Mouse (Mus musculus) gastrocnemius, postnatal 4 days (tissue): ENCODE data around the gene Eif3l. TPM values are rescaled to one million over a fixed set of nuclear protein-coding genes. Genes with fewer than 3 reads are reported as not detected.
"Not testable (repeated sequence)": the region's sequence is repeated elsewhere in the genome, so short reads cannot be mapped to it uniquely, and the experiment has no call there.

Experiments
- DNase-seq, 2 experiments: peaks; one replicate each; pipeline ENCODE4 v3.0.0; 2021 to 2022; ENCODE audit warnings: low spot score in 2 of 2, mixed read lengths in 2 of 2
- long read RNA-seq, 2 experiments: library from polyadenylated mRNA; stranded (forward); transcript quantifications; one replicate each; pipeline ENCODE4 v2.0.0; 2021
- total RNA-seq, 2 experiments: library from RNA; stranded (reverse); gene quantifications; 2 replicates each; pipeline ENCODE4 v1.2.3; 2021

The Eif3l gene
- total RNA-seq = 100 to 1,000 TPM; 106 to 111 TPM
- long read RNA-seq, experiment 1, transcript Eif3l-201 (13 exons, 1,942 nt) = major isoform, 224 of 254 reads
- long read RNA-seq, experiment 1, partial matches to known transcripts = 16 of 254 reads
- long read RNA-seq, experiment 1, other reads (novel, unspliced or antisense) = 14 of 254 reads
- long read RNA-seq, experiment 2, transcript Eif3l-201 (13 exons, 1,942 nt) = major isoform, 209 of 243 reads
- long read RNA-seq, experiment 2, partial matches to known transcripts = 17 of 243 reads
- long read RNA-seq, experiment 2, other reads (novel, unspliced or antisense) = 16 of 243 reads

DNA sequence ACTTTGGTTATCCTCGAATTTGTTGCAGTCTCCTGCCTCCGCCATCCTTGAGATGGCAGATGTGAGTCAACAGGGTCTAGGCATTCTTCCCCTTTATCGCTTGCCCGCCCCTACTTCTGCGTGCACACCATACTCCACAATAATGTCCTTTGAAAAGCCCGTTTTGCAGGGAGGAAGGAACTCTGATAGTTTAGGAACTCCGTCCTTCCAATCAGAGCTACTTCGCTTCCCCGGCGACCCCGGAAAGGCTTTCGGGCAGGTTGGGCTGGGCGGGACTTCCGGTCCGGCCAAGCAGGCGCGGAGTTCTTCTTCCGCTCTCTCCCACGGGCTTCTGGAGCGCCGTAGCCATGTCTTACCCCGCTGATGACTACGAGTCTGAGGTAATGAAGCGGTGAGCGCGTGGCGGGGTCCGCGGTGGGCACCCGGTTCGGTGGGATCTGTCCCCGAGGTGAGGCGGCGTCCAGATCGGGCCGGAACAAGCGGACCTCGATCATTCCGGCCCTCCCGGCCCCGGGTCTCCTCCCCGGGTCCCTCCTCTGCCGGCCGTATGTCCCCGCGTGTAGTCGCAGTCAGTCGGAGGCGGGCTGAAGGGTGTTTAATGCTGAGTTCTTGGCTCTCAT, at the start of gene Eif3l:
TSS of gene Eif3l (plus strand) at position 267 of the 620 bp plus-strand sequence.
- DNase-seq = peak; percentile 79 to 89

- no peak for DNase-seq
These were observed 49.2 kb upstream of the Eif3l start for GRCm38 (mm10) chr15:79025687-79026308.

- no peak for DNase-seq
These were observed 48.3 kb upstream of the Eif3l start for GRCm38 (mm10) chr15:79026511-79027290.

- DNase-seq = peak in 1 of 2 experiments; percentile 54
These were observed 47.4 kb upstream of the Eif3l start for GRCm38 (mm10) chr15:79027291-79028205.

- peak; percentile 96 to 97 for DNase-seq
These were observed 46.7 kb upstream of the Eif3l start, which contains the start of gene H1f0 for GRCm38 (mm10) chr15:79028237-79028738. Gene H1f0 (plus strand): TSS chr15:79028450.

GRCm38 (mm10) chr15:79028823-79029484, 46.0 kb upstream of the Eif3l start:
- no peak for DNase-seq

DNA sequence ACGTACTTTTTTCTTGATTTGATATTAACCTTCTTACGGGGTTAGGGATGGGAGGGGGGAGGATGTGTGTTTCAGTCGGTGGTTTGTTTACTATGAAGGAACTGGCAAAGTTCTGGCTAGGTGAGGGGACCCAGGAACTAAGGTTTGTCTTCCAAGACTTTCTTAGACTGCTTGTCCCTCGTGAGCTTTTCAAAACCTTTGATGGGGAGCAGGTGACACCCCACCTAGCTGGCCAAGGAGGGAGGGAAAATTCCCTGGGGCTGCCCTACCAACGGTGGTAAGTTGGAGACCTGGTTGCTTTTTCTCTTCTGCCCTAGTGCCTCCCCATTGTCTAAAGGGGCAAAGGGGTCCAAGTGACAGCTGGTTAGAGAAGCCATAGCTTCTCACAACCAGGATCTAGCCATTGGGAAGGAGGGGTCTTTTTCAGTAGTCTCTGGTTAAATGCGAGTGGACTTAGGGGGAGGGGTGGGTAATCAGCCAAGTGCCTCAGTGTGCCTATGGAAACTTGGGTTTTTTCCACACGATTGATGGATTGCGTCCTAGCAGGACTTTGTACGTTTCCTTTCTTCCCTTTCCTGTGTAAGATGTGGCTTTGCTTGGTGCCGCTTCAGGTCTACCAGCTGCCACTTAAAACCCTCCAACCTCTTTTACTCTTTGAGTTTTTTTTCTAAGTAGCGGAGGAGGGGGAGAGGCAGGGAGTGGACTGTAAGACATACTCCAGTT, 45.3 kb upstream of the Eif3l start:
- no peak for DNase-seq

- DNase-seq = peak; percentile 78 to 89
These were observed 44.2 kb upstream of the Eif3l start for GRCm38 (mm10) chr15:79030551-79031435.

DNA sequence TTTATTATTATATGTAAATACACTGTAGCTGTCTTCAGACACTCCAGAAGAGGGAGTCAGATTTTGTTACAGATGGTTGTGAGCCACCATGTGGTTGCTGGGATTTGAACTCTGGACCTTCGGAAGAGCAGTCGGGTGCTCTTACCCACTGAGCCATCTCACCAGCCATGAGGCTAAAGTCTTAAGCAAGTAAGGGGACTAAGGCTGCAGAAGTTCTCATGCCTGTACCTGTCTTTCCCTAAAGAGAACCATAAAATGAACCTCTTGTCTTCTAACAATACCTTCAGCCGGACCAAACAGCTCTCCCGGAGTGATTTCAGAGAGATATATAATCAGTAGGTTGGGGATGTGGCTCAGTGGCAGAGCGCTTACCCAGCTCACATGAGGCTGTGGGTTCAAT, 43.1 kb upstream of the Eif3l start:
- not testable (repeated sequence) for DNase-seq

DNA sequence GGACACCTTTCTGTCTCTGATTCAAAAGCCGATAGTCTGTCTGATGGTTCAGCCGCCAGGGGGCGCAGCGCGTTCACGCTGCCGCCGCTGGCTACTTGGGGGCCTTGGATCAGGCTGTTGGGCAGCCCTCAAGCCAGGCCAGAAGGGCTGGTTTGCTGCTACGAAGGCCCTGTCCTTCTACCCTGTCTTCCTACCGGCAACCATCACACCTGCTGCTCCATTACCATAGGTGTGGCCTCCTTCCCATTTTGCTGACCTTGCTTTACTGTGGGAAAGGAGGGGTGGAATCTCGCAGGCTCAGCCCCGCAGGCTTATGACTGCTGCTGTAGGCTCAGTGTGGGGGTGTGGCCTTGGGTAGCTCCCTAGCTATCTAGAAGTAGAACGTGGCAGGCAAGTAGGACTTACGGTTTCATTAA, 37.1 kb upstream of the Eif3l start:
- DNase-seq = peak; percentile 75 to 82

DNA sequence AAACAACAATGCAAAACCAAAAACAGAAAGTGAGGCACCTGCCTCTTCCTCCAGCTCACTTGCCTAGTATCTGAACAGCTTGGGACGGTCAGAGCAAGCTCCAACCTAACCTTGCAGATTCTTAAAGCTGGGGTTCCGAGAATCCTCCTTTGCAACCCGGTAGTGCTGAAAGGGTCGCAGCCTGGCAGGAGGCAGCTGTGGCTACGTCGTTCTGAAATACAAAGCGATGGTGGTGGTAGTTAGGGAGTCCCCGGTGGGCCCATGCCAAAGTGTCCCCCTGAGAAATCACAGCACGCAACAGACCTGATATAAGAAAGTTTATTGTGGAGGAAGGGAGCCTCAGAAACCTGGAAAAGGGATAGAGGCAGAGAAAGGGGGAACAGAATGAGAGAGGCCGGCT, 36.6 kb upstream of the Eif3l start:
- DNase-seq = no peak

- DNase-seq = peak in 1 of 2 experiments; percentile 68
These were observed 36.1 kb upstream of the Eif3l start for GRCm38 (mm10) chr15:79038853-79039252.

DNA sequence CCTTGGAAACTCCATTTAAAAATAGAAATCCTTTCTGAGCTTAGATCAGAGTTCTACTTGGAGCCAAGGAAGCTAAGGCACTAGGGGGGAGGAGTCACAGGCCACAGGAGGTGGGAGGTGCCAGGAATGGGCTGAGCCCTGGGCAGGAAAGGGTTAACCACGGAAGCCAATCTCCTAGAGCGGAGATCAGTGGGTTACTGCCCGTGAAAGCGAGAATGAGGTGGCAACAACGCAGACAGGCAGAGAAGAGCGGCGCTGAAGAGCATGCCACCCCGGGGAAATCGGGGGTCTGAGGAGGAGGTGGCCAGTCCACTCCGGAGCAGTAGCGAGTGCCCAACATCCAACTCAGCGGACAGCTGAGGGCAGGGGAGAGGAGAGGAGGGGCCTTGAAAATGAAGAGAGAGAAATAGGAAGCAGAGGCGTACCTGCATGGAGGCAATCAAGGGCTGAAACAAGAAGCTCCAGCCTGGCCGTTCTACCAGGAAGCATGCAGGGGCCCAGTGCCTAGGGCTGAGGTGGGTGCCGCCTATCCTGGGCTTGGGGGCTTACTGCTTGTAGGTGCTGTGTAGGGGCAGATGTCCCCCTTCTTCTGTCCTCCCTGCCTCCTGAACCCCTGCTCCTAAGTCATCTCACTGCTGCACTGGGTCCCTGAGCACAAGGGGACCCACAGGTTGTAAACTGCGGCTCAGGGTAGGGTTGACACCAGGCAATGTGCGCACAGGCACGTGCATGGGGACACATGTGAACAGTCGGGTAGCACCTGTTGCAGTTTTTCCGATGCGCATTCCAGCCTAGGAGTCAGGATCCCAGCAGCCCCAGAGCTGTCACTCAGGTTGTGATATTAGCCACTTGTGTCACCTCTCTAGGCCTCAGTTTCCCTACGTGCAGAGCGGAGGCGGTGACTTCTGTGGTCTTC, 34.2 kb upstream of the Eif3l start:
- DNase-seq = no peak

- no peak for DNase-seq
These were observed 33.4 kb upstream of the Eif3l start, which contains the start of gene Galr3 for GRCm38 (mm10) chr15:79041585-79041984. Gene Galr3 (plus strand): TSS chr15:79041885.

DNA sequence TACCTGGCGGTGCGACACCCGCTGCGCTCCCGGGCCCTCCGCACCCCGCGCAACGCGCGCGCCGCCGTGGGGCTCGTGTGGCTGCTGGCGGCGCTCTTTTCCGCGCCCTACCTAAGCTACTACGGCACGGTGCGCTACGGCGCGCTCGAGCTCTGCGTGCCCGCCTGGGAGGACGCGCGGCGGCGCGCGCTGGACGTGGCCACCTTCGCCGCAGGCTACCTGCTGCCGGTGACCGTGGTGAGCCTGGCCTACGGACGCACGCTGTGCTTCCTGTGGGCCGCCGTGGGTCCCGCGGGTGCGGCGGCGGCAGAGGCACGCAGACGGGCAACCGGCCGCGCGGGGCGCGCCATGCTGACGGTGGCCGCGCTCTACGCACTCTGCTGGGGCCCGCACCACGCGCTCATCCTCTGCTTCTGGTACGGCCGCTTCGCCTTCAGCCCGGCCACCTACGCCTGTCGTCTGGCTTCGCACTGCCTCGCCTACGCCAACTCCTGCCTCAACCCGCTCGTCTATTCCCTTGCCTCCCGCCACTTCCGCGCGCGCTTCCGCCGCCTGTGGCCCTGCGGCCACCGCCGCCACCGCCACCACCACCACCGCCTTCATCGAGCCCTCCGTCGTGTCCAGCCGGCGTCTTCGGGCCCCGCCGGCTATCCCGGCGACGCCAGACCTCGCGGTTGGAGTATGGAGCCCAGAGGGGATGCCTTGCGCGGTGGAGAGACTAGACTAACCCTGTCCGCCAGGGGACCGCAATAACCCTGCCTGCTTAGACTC, 32.1 kb upstream of the Eif3l start:
- no peak for DNase-seq

GRCm38 (mm10) chr15:79044837-79045236, 30.1 kb upstream of the Eif3l start:
- no peak for DNase-seq
